Mouse (Mus musculus): ENCODE measurements around the gene Usp53. TPM values are rescaled to one million over a fixed set of nuclear protein-coding genes. Genes with fewer than 3 reads are reported as not detected.

Usp53 gene
- 0.97 and 6.5 TPM in 2 replicates for polyA plus RNA-seq (2011; ENCODE audit: insufficient read depth, insufficient read length, low replicate concordance, missing spikeins)

GRCm38 (mm10) chr3:122984249-122985182 is at the start of gene Usp53:
Usp53 (minus strand) TSS chr3:122984510.
- Histone ChIP-seq H3K4me3 (replicated peaks; ENCODE audit: control insufficient read depth, low read depth, low read length) (peak within 1 kb of the TSS; percentile 84), H3K27ac (ENCODE audit: control insufficient read depth, insufficient read depth, low read depth, low read length, poor library complexity) (peak within 1 kb of the TSS; percentile 86), H3K4me1 (ENCODE audit: control insufficient read depth, insufficient read depth, low read length) (no peaks in the 10 kb centered on the region)
- under 1% methylated on average over 92 of the region's 94 CpGs for WGBS
- peak; percentile 48; the same call in 1 of the 2 replicates for TF ChIP-seq POLR2A (IDR thresholded peaks at IDR 0.05; ENCODE audit: borderline replicate concordance, control insufficient read depth, low read depth, low read length)
- TF ChIP-seq CTCF (IDR thresholded peaks at IDR 0.05; ENCODE audit: control insufficient read depth, insufficient read depth, low read length) = no peak

GRCm38 (mm10) chr3:123033804-123034203 is 49.5 kb upstream of the Usp53 start:
- 82% methylated on average over 8 of the region's 8 CpGs for WGBS
- Histone ChIP-seq H3K4me3 (replicated peaks; ENCODE audit: control insufficient read depth, low read depth, low read length) (no peak overlapping the region), H3K27ac (ENCODE audit: control insufficient read depth, insufficient read depth, low read depth, low read length, poor library complexity) (no peak overlapping the region), H3K4me1 (ENCODE audit: control insufficient read depth, insufficient read depth, low read length) (no peaks in the 10 kb centered on the region)
- TF ChIP-seq CTCF (IDR thresholded peaks at IDR 0.05; ENCODE audit: control insufficient read depth, insufficient read depth, low read length) = no peak

GRCm38 (mm10) chr3:123025634-123026033 is 41.3 kb upstream of the Usp53 start:
- TF ChIP-seq POLR2A (IDR thresholded peaks at IDR 0.05; ENCODE audit: borderline replicate concordance, control insufficient read depth, low read depth, low read length) (no peak), CTCF (IDR thresholded peaks at IDR 0.05; ENCODE audit: control insufficient read depth, insufficient read depth, low read length) (no peak)
- Histone ChIP-seq H3K4me3 (replicated peaks; ENCODE audit: control insufficient read depth, low read depth, low read length) (no peak overlapping the region), H3K4me1 (ENCODE audit: control insufficient read depth, insufficient read depth, low read length) (no peaks in the 10 kb centered on the region), H3K27ac (ENCODE audit: control insufficient read depth, insufficient read depth, low read depth, low read length, poor library complexity) (no peak overlapping the region)
- 79% methylated on average over 3 of the region's 3 CpGs for WGBS

GRCm38 (mm10) chr3:123024496-123025234 is 40.4 kb upstream of the Usp53 start:
- Histone ChIP-seq H3K4me1 (ENCODE audit: control insufficient read depth, insufficient read depth, low read length) (no peaks in the 10 kb centered on the region), H3K4me3 (replicated peaks; ENCODE audit: control insufficient read depth, low read depth, low read length) (no peak overlapping the region), H3K27ac (ENCODE audit: control insufficient read depth, insufficient read depth, low read depth, low read length, poor library complexity) (no peak overlapping the region)
- no peak for TF ChIP-seq POLR2A (IDR thresholded peaks at IDR 0.05; ENCODE audit: borderline replicate concordance, control insufficient read depth, low read depth, low read length)
- TF ChIP-seq CTCF (IDR thresholded peaks at IDR 0.05; ENCODE audit: control insufficient read depth, insufficient read depth, low read length) = no peak
- WGBS = 49% methylated on average over 9 of the region's 9 CpGs

DNA sequence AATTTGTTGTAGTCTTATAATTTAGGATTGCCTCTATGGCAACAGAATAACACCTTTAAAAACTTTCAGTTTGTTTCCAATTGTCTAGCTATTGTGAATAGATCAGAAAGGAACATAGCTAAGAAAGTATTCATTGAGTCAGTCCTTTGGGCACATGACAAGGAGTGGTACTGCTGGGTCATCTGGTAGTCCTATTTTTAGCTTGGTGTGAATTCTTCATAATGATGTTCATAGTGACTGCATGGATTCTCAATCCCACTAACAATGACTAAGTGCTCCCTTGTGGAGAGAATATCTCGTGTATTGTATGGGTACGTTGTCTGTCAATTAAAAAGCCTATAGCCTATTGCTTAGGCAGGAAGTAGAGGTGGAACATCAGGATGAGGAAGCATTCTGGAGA is 34.5 kb upstream of the Usp53 start:
- H3K4me3 ChIP-seq (replicated peaks; ENCODE audit: control insufficient read depth, low read depth, low read length) = no peak overlapping the region
- TF ChIP-seq CTCF (IDR thresholded peaks at IDR 0.05; ENCODE audit: control insufficient read depth, insufficient read depth, low read length) = no peak
- TF ChIP-seq POLR2A (IDR thresholded peaks at IDR 0.05; ENCODE audit: borderline replicate concordance, control insufficient read depth, low read depth, low read length) = no peak
- H3K27ac ChIP-seq (ENCODE audit: control insufficient read depth, insufficient read depth, low read depth, low read length, poor library complexity) = no peak overlapping the region
- WGBS = 67% methylated on average over 2 of the region's 2 CpGs
- H3K4me1 ChIP-seq (ENCODE audit: control insufficient read depth, insufficient read depth, low read length) = no peaks in the 10 kb centered on the region

GRCm38 (mm10) chr3:123013476-123013875 is 29.2 kb upstream of the Usp53 start:
- no peaks in the 10 kb centered on the region for H3K4me1 ChIP-seq (ENCODE audit: control insufficient read depth, insufficient read depth, low read length)
- no peak overlapping the region for H3K27ac ChIP-seq (ENCODE audit: control insufficient read depth, insufficient read depth, low read depth, low read length, poor library complexity)
- 91% methylated on average over 14 of the region's 14 CpGs for WGBS
- H3K4me3 ChIP-seq (replicated peaks; ENCODE audit: control insufficient read depth, low read depth, low read length) = no peak overlapping the region
- TF ChIP-seq POLR2A (IDR thresholded peaks at IDR 0.05; ENCODE audit: borderline replicate concordance, control insufficient read depth, low read depth, low read length) (no peak), CTCF (IDR thresholded peaks at IDR 0.05; ENCODE audit: control insufficient read depth, insufficient read depth, low read length) (no peak)

DNA sequence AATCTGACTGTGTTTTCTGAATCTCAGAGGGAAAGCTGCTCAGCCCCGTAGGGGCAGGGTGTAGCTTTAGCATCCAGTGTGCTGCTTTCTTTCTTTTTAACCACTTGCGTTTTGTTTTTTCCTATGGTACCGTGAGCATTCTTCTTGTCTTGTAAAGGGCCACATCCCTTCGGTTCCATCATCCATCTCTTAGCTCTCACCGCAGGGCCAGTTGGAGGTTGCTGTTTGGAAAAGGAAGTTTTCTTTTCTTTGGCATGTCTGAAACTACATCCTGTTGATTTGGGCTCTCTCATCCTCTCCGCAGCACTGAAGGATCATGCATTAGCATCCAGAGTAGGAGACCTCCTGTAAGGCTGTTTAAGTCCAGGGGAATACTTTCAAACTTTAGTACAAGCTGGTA is 25.1 kb upstream of the Usp53 start:
- Histone ChIP-seq H3K27ac (ENCODE audit: control insufficient read depth, insufficient read depth, low read depth, low read length, poor library complexity) (no peak overlapping the region), H3K4me3 (replicated peaks; ENCODE audit: control insufficient read depth, low read depth, low read length) (no peak overlapping the region), H3K4me1 (ENCODE audit: control insufficient read depth, insufficient read depth, low read length) (no peaks in the 10 kb centered on the region)
- TF ChIP-seq POLR2A (IDR thresholded peaks at IDR 0.05; ENCODE audit: borderline replicate concordance, control insufficient read depth, low read depth, low read length) (no peak), CTCF (IDR thresholded peaks at IDR 0.05; ENCODE audit: control insufficient read depth, insufficient read depth, low read length) (no peak)
- 68% methylated on average over 6 of the region's 6 CpGs for WGBS

- WGBS = 89% methylated on average over 10 of the region's 10 CpGs
- TF ChIP-seq POLR2A (IDR thresholded peaks at IDR 0.05; ENCODE audit: borderline replicate concordance, control insufficient read depth, low read depth, low read length) = no peak
- no peak for TF ChIP-seq CTCF (IDR thresholded peaks at IDR 0.05; ENCODE audit: control insufficient read depth, insufficient read depth, low read length)
- H3K4me1 ChIP-seq (ENCODE audit: control insufficient read depth, insufficient read depth, low read length) = no peaks in the 10 kb centered on the region
- H3K27ac ChIP-seq (ENCODE audit: control insufficient read depth, insufficient read depth, low read depth, low read length, poor library complexity) = no peak overlapping the region
- H3K4me3 ChIP-seq (replicated peaks; ENCODE audit: control insufficient read depth, low read depth, low read length) = no peak overlapping the region
These were observed 23.1 kb upstream of the Usp53 start for GRCm38 (mm10) chr3:123007386-123007785.

Data from bone marrow, adult 2 months (tissue).